Mouse (Mus musculus) brain, embryonic 14.5 days (tissue): Measurements from ENCODE around the gene Cd59a.

Source experiments
- CTCF ChIP-seq: fragments of 200-500 bp; IDR thresholded peaks from 2 replicates; pipeline ENCODE4 v1.5.1; 2012; ENCODE audit warnings: inconsistent platforms, mild to moderate bottlenecking, moderate library complexity, borderline replicate concordance; ENCODE audit not compliant: insufficient read depth, insufficient read length; ENCODE audit errors: extremely low read depth
- POLR2A ChIP-seq: fragments of 200-500 bp; IDR thresholded peaks from 2 replicates; pipeline ENCODE4 v1.6.1; 2012; ENCODE audit warnings: mild to moderate bottlenecking, inconsistent platforms, borderline replicate concordance; ENCODE audit not compliant: poor library complexity, insufficient read depth, insufficient read length, severe bottlenecking; ENCODE audit errors: extremely low read depth

DNA sequence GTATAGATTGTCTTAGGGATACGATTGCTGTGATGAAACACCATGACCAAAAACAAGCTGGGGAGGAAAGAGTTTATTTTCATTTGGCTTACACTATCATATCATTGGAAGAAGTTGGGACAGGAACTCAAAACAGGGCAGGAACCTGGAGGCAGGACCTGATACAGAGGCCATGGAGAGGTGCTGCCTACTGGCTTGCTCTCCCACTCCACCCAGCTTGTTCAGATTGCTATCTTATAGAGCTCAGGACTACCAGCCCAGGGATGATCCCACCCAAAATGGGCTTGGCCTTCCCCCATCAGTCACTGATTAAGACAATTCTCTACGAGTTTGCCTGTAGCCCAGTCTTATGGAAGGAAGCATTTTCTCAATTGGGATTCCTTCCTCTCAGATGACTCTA lies 31.4 kb upstream of the Cd59a start:
- no peak for TF ChIP-seq CTCF
- TF ChIP-seq POLR2A, result no peak
